Mouse (Mus musculus) ES-Bruce4 (cell line): ENCODE measurements around the gene Corin. TPM values are rescaled to one million over a fixed set of nuclear protein-coding genes. Genes with fewer than 3 reads are reported as not detected.

Source experiments
- H3K27ac ChIP-seq: 2 replicates; pipeline ENCODE4 v1.5.1; 2012; ENCODE audit warnings: low read length, inconsistent platforms; ENCODE audit not compliant: insufficient read depth
- H3K27me3 ChIP-seq: 2 replicates; pipeline ENCODE4 v1.6.1; 2012; ENCODE audit warnings: mild to moderate bottlenecking, low read length, inconsistent platforms; ENCODE audit not compliant: control insufficient read depth, poor library complexity, insufficient read depth, severe bottlenecking
- H3K36me3 ChIP-seq: 2 replicates; pipeline ENCODE4 v1.6.1; 2012; ENCODE audit warnings: inconsistent platforms, mild to moderate bottlenecking, low read length, moderate library complexity; ENCODE audit not compliant: control insufficient read depth, poor library complexity, insufficient read depth, severe bottlenecking
- H3K4me1 ChIP-seq: one replicate; pipeline ENCODE4 v1.8.1; 2011; ENCODE audit warnings: low read length; ENCODE audit not compliant: control insufficient read depth, insufficient read depth
- H3K4me3 ChIP-seq: 2 replicates; pipeline ENCODE4 v1.5.1; 2011; ENCODE audit warnings: low read depth, mild to moderate bottlenecking, low read length
- H3K9ac ChIP-seq: 2 replicates; pipeline ENCODE4 v1.6.1; 2012; ENCODE audit warnings: low read depth, mild to moderate bottlenecking, inconsistent platforms; ENCODE audit not compliant: poor library complexity, severe bottlenecking
- H3K9me3 ChIP-seq: replicated peaks from 2 replicates; pipeline ENCODE4 v1.6.1; 2012; ENCODE audit warnings: mild to moderate bottlenecking, low read length, inconsistent platforms; ENCODE audit not compliant: control insufficient read depth, poor library complexity, insufficient read depth, severe bottlenecking
- CTCF ChIP-seq: IDR thresholded peaks from one replicate; pipeline ENCODE4 v1.8.1; 2011; ENCODE audit warnings: low read depth, low read length
- EP300 ChIP-seq: IDR thresholded peaks from 2 replicates; pipeline ENCODE4 v1.6.1; 2011; ENCODE audit warnings: low read depth, low read length; ENCODE audit not compliant: insufficient read depth
- POLR2A ChIP-seq: IDR thresholded peaks from one replicate; pipeline ENCODE4 v1.8.1; 2011; ENCODE audit warnings: low read length; ENCODE audit not compliant: insufficient read depth
- polyA plus RNA-seq: library from polyadenylated mRNA; stranded (reverse); fragments of >200 nt; gene quantifications from 2 replicates; pipeline ENCODE4 v1.2.4, GENCODE M21; 2011; ENCODE audit warnings: low read depth; ENCODE audit not compliant: missing spikeins, insufficient read depth, insufficient read length

The Corin gene
- polyA plus RNA-seq, 1 experiment = 0.63 TPM

- Histone ChIP-seq H3K4me1 (no peaks in the 10 kb centered on the region), H3K9me3 (no peaks in the 10 kb centered on the region), H3K4me3 (no peak overlapping the region), H3K36me3 (no peaks in the 10 kb centered on the region), H3K27me3 (no peaks in the 10 kb centered on the region), H3K27ac (no peak overlapping the region), H3K9ac (no peak overlapping the region)
- TF ChIP-seq POLR2A (no peak), CTCF (no peak), EP300 (no peak)
Observed at GRCm38 (mm10) chr5:72472317-72473009, 31.8 kb downstream of the Corin start.

DNA sequence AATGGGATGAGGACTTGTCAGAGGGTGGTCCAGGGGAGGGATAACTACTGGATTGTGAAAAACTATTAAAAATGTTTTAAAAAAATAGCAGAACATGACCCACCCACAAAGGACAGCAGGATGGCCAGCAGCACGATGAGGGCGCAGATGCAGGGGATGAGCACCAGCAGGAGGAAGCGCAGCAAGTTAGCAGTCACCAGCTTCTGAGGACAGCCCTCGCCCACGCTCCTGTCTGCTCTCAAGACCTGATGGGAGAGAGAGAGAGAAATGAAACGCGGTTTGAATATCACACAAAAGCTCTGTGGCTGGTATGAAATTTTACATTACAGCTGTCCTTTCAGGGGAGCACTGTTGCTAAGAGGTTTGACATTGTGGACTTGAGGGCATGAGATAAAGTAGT lies 32.5 kb downstream of the Corin start:
- no peak overlapping the region for H3K4me3 ChIP-seq
- no peaks in the 10 kb centered on the region for H3K9me3 ChIP-seq
- H3K27ac ChIP-seq = no peak overlapping the region
- H3K27me3 ChIP-seq = no peaks in the 10 kb centered on the region
- no peaks in the 10 kb centered on the region for H3K36me3 ChIP-seq
- H3K9ac ChIP-seq = no peak overlapping the region
- TF ChIP-seq POLR2A (no peak), EP300 (no peak)
- H3K4me1 ChIP-seq = no peaks in the 10 kb centered on the region

GRCm38 (mm10) chr5:72464932-72465331 lies 39.3 kb downstream of the Corin start:
- TF ChIP-seq POLR2A (no peak), CTCF (no peak), EP300 (peak; percentile 21; the same call in 1 of the 2 replicates)
- Histone ChIP-seq H3K27ac (peak overlapping the region; percentile 55), H3K9me3 (no peaks in the 10 kb centered on the region), H3K9ac (no peak overlapping the region), H3K36me3 (no peaks in the 10 kb centered on the region), H3K4me1 (peaks cover 2% of the 10 kb centered on the region), H3K27me3 (no peaks in the 10 kb centered on the region), H3K4me3 (no peak overlapping the region)

GRCm38 (mm10) chr5:72459374-72460112 lies 44.7 kb downstream of the Corin start:
- no peak overlapping the region for H3K4me3 ChIP-seq
- no peak overlapping the region for H3K9ac ChIP-seq
- H3K36me3 ChIP-seq = no peaks in the 10 kb centered on the region
- H3K4me1 ChIP-seq = no peaks in the 10 kb centered on the region
- no peaks in the 10 kb centered on the region for H3K27me3 ChIP-seq
- TF ChIP-seq CTCF (no peak), POLR2A (no peak), EP300 (no peak)
- no peaks in the 10 kb centered on the region for H3K9me3 ChIP-seq
- H3K27ac ChIP-seq = no peak overlapping the region

GRCm38 (mm10) chr5:72453690-72454089 lies 50.6 kb downstream of the Corin start:
- Histone ChIP-seq H3K4me1 (no peaks in the 10 kb centered on the region), H3K4me3 (no peak overlapping the region), H3K9ac (no peak overlapping the region), H3K27me3 (no peaks in the 10 kb centered on the region), H3K36me3 (no peaks in the 10 kb centered on the region), H3K27ac (no peak overlapping the region), H3K9me3 (no peaks in the 10 kb centered on the region)
- TF ChIP-seq EP300 (no peak), POLR2A (no peak), CTCF (no peak)

GRCm38 (mm10) chr5:72453176-72453575 lies 51.1 kb downstream of the Corin start:
- H3K4me3 ChIP-seq = no peak overlapping the region
- no peak overlapping the region for H3K9ac ChIP-seq
- no peak overlapping the region for H3K27ac ChIP-seq
- TF ChIP-seq EP300 (no peak), POLR2A (no peak), CTCF (no peak)
- no peaks in the 10 kb centered on the region for H3K27me3 ChIP-seq
- H3K9me3 ChIP-seq = no peaks in the 10 kb centered on the region
- no peaks in the 10 kb centered on the region for H3K36me3 ChIP-seq
- H3K4me1 ChIP-seq = no peaks in the 10 kb centered on the region
